ENCODE assay signal across 9 mouse cellular contexts in the genomic region with DNA sequence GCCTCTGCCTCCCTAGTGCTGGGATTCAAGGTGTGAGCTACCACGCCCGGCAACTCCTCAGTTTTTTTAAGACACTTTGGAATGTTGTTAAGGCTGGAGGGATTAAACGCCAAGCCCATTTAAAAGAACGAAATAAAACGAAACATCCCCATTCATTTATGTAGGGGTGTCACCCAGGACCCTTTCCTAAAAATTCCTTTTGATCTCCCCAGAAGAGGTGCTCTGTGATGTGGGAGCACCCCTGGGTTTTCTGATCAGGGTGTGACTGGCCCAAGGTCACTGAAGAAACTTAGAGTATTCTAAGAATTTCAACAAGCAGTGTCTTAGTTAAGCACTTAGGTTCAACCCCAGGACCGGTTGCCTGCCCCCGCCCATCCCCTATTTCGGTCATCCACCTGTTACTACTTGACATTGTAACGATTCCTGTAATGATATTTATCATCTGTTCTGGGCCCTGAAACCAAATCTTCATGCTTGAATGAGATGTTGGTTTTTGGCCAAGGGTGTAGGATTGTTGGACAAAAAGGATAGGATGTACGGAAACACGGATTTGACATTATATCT. TPM values are rescaled to one million over a fixed set of nuclear protein-coding genes. Genes with fewer than 3 reads are reported as not detected.
DNase-seq lines count a peak whose midpoint lies in the region; ATAC-seq and TF ChIP-seq lines count a peak whose summit lies in the region.
"Had no signal": no experiment of that assay in that cellular context is flagged by ENCODE, and none has a peak within 500 bp of the region (broad histone marks: within the 10 kb centered on the region; RNA-seq: fewer than 3 reads in every experiment).

No protein-coding gene starts in this region.

- no peaks in the 10 kb centered on the region for H3K9me3 ChIP-seq in kidney, postnatal 0 days (replicated peaks; ENCODE audit: low read length)
- H3K9me3 ChIP-seq in embryonic facial prominence, embryonic 15.5 days (replicated peaks) = no peaks in the 10 kb centered on the region
- no peaks in the 10 kb centered on the region for H3K9me3 ChIP-seq in intestine, postnatal 0 days (ENCODE audit: control insufficient read depth)
- no peaks in the 10 kb centered on the region for H3K9me3 ChIP-seq in neural tube, embryonic 12.5 days

- H3K36me3 ChIP-seq in kidney, postnatal 0 days (ENCODE audit: insufficient read depth, low read length) = no peaks in the 10 kb centered on the region
- H3K36me3 ChIP-seq in embryonic facial prominence, embryonic 15.5 days = no peaks in the 10 kb centered on the region
- H3K36me3 ChIP-seq in intestine, postnatal 0 days (ENCODE audit: control insufficient read depth, insufficient read depth) = no peaks in the 10 kb centered on the region
- no peaks in the 10 kb centered on the region for H3K36me3 ChIP-seq in neural tube, embryonic 12.5 days

- TF ChIP-seq CTCF in kidney, postnatal 0 days (IDR thresholded peaks at IDR 0.05; ENCODE audit: low read depth) = no peak
- TF ChIP-seq CTCF in intestine, postnatal 0 days (IDR thresholded peaks at IDR 0.05; ENCODE audit: low read depth) = no peak

- ATAC-seq in kidney, postnatal 0 days (replicated peaks; ENCODE audit: low FRiP score, low read depth) = no peak
- ATAC-seq in embryonic facial prominence, embryonic 15.5 days (ENCODE audit: insufficient number of reproducible peaks, low FRiP score, low TSS enrichment, low read depth) = no peak
- no peak for ATAC-seq in intestine, postnatal 0 days
- no peak for ATAC-seq in neural tube, embryonic 12.5 days (ENCODE audit: low FRiP score, low read depth)
- no peak for ATAC-seq in activated CD4-positive, CD25-positive, alpha-beta regulatory T cell, adult 4 months

- peaks cover 40% of the 10 kb centered on the region; the same call in 1 of the 2 replicates for H3K4me1 ChIP-seq in kidney, postnatal 0 days (replicated peaks; ENCODE audit: insufficient read depth, low read length)
- H3K4me1 ChIP-seq in embryonic facial prominence, embryonic 15.5 days = peaks cover 60% of the 10 kb centered on the region
- no peaks in the 10 kb centered on the region for H3K4me1 ChIP-seq in intestine, postnatal 0 days (replicated peaks; ENCODE audit: control insufficient read depth, insufficient read depth, low read length)
- peaks cover 49% of the 10 kb centered on the region for H3K4me1 ChIP-seq in neural tube, embryonic 12.5 days

- no peaks in the 10 kb centered on the region for H3K27me3 ChIP-seq in kidney, postnatal 0 days (ENCODE audit: insufficient read depth, low read length)
- no peaks in the 10 kb centered on the region for H3K27me3 ChIP-seq in embryonic facial prominence, embryonic 15.5 days
- H3K27me3 ChIP-seq in intestine, postnatal 0 days (replicated peaks; ENCODE audit: control insufficient read depth, insufficient read depth, low read length) = peaks cover 16% of the 10 kb centered on the region; the same call in 1 of the 2 replicates
- H3K27me3 ChIP-seq in neural tube, embryonic 12.5 days (replicated peaks) = no peaks in the 10 kb centered on the region

- 0 out of 2 replicates have a peak overlapping the region, but pooled peaks have one; percentile 99 for H3K27ac ChIP-seq in kidney, postnatal 0 days
- peak overlapping the region; percentile 99 for H3K27ac ChIP-seq in embryonic facial prominence, embryonic 15.5 days (replicated peaks)
- no peak overlapping the region for H3K27ac ChIP-seq in intestine, postnatal 0 days (ENCODE audit: low read depth, low read length)
- H3K27ac ChIP-seq in neural tube, embryonic 12.5 days = no peak overlapping the region

- no peak for DNase-seq in kidney, postnatal 0 days (ENCODE audit: low spot score)
- no peak for DNase-seq in kidney, adult 8-10 months
- no peak for DNase-seq in natural killer cell, adult 2 months (ENCODE audit: low spot score in 2 of 2)
- DNase-seq in urinary bladder, postnatal 25 days (ENCODE audit: low spot score) = no peak
- DNase-seq: cerebellum, postnatal 14 days had no signal

- peak overlapping the region; percentile 89; the same call in 1 of the 2 replicates for H3K9ac ChIP-seq in kidney, postnatal 0 days (ENCODE audit: low read depth, low read length)
- 0 out of 2 replicates have a peak overlapping the region, but pooled peaks have one; percentile 98 for H3K9ac ChIP-seq in embryonic facial prominence, embryonic 15.5 days
- H3K9ac ChIP-seq in intestine, postnatal 0 days (ENCODE audit: low read depth, low read length) = no peak overlapping the region
- H3K9ac ChIP-seq in neural tube, embryonic 12.5 days = peak overlapping the region; percentile 98

- WGBS in kidney, postnatal 0 days = 31% methylated on average over 11 of the region's 11 CpGs
- WGBS in embryonic facial prominence, embryonic 15.5 days = 30% methylated on average over 11 of the region's 11 CpGs
- 50% methylated on average over 11 of the region's 11 CpGs for WGBS in intestine, postnatal 0 days
- 59% methylated on average over 11 of the region's 11 CpGs for WGBS in neural tube, embryonic 12.5 days

- peak overlapping the region; percentile 88 for H3K4me2 ChIP-seq in kidney, postnatal 0 days (ENCODE audit: low read length)
- H3K4me2 ChIP-seq in embryonic facial prominence, embryonic 15.5 days (replicated peaks) = peak overlapping the region; percentile 88
- H3K4me2 ChIP-seq in intestine, postnatal 0 days (replicated peaks; ENCODE audit: low read depth) = peak overlapping the region; percentile 80
- H3K4me2 ChIP-seq in neural tube, embryonic 12.5 days (replicated peaks) = peak overlapping the region; percentile 78

- peak overlapping the region; percentile 72 for H3K4me3 ChIP-seq in kidney, postnatal 0 days (replicated peaks; ENCODE audit: low read depth, low read length)
- peak overlapping the region; percentile 89 for H3K4me3 ChIP-seq in embryonic facial prominence, embryonic 15.5 days (replicated peaks)
- H3K4me3 ChIP-seq in intestine, postnatal 0 days (ENCODE audit: low read depth, low read length) = peak overlapping the region; percentile 70
- peak overlapping the region; percentile 89 for H3K4me3 ChIP-seq in neural tube, embryonic 12.5 days

RNA-seq across cellular contexts. Expression of a gene that starts 2.5 kb away (rescaled TPM):
- polyA plus RNA-seq in kidney, postnatal 0 days (2015; fragmentation: Nextera tagmentation; extraction: Ambion mirVana) = 444 and 480 TPM in 2 replicates
- polyA plus RNA-seq in embryonic facial prominence, embryonic 15.5 days (2015; fragmentation: Nextera tagmentation; extraction: Ambion mirVana) = 844 and 852 TPM in 2 replicates
- polyA plus RNA-seq in intestine, postnatal 0 days (2015; fragmentation: Nextera tagmentation; extraction: Ambion mirVana) = 132 and 135 TPM in 2 replicates
- 909 and 919 TPM in 2 replicates for polyA plus RNA-seq in neural tube, embryonic 12.5 days (2016; fragmentation: Nextera tagmentation; extraction: Ambion mirVana)
- 1 to 10 TPM; 2.5 to 4.1 TPM for polyA plus RNA-seq in activated CD4-positive, CD25-positive, alpha-beta regulatory T cell, adult 4 months (2017; shearing (Covaris generic))

Comparison
In these comparisons a context has a peak if more than half of its experiments do, and no peak if none do; other contexts are left out.
1. H3K27ac ChIP-seq: peak in kidney, postnatal 0 days (single experiment) and embryonic facial prominence, embryonic 15.5 days (single experiment); none in intestine, postnatal 0 days (single experiment) and neural tube, embryonic 12.5 days (single experiment).
2. RNA of a gene that starts 2.5 kb away (polyA plus RNA-seq): 909 to 919 TPM in neural tube, embryonic 12.5 days, 844 to 852 TPM in embryonic facial prominence, embryonic 15.5 days, 444 to 480 TPM in kidney, postnatal 0 days and 132 to 135 TPM in intestine, postnatal 0 days; 2.5 to 4.1 TPM in activated CD4-positive, CD25-positive, alpha-beta regulatory T cell, adult 4 months; every median in the first group is over 10 times any median in the second.
3. Peak in every context shown above with its lines, with median percentiles within 50 percentile points of each other: H3K4me2 ChIP-seq and H3K4me3 ChIP-seq.